Mouse (Mus musculus) lung, postnatal 0 days (tissue): Measurements from ENCODE around the gene Emc6.

ENCODE experiments used
- CTCF ChIP-seq: IDR thresholded peaks from 2 replicates; pipeline ENCODE4 v1.5.1; 2016; ENCODE audit warnings: antibody characterized with exemption, mild to moderate bottlenecking
- EP300 ChIP-seq: IDR thresholded peaks from 2 replicates; pipeline ENCODE4 v1.6.1; 2016; ENCODE audit warnings: antibody characterized with exemption, mild to moderate bottlenecking, control low read depth

DNA sequence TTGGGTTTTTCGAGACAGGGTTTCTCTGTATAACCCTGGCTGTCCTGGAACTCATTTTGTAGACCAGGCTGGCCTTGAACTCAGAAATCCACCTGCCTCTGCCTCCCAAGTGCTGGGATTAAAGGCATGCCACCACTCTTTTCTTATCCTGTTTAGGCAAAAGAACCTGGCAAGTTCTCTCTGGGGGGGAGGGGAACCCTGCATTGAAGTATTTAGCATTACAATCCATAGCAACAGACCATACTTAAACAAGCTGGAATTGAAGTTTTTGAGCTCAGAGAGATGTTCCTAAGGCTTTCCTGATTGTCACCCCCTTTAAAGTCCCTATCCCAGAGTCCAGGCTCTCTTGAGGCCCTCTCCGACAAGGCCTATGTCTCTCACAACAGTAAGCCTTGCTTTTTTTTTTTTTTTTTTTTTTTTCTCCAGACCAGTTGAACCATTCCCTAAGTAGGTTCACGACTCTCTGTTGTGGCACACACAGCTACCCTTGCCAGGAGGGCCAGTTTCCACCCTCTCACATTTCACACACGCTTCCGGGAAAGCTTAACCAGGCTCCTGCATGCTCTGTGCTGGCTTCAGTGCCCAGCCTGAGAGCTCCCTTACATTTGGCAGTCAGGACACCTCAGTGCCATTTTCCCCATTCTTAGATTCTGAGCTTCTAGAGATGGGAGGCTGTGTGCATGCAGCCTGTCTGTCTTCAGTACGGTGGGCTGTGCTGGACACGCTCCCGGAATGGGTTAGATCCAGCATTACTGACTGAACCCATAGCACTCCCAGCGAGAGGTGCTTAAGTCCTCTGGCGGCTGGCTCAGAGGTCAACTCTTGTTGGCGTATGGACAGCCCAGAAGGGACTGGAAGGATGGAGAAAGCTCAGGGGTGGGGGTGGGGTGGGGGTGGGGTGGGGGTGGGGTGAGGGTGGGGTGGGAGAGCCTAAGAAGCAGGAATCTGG is 30.5 kb downstream of the Emc6 start:
- TF ChIP-seq CTCF = no peak
- TF ChIP-seq EP300 = no peak
